Mouse (Mus musculus): ENCODE data around the gene Gm10447.
A peak's percentile ranks its signal among the peaks of the same experiment; 100 is the strongest.

The Gm10447 gene

GRCm38 (mm10) chr11:53478383-53479170 lies 21.7 kb upstream of the Gm10447 start:
- no peak for DNase-seq (ENCODE audit: low spot score in 2 of 2)

GRCm38 (mm10) chr11:53477833-53478232 lies 20.9 kb upstream of the Gm10447 start:
- DNase-seq (ENCODE audit: low spot score in 2 of 2) = no peak

GRCm38 (mm10) chr11:53475620-53476019 lies 18.7 kb upstream of the Gm10447 start:
- DNase-seq (ENCODE audit: low spot score in 2 of 2) = no peak

- DNase-seq (ENCODE audit: low spot score in 2 of 2) = no peak
These were observed 15.8 kb upstream of the Gm10447 start for GRCm38 (mm10) chr11:53472709-53473108.

GRCm38 (mm10) chr11:53469968-53470695 lies 13.2 kb upstream of the Gm10447 start, which contains the start of gene Gm9837:
Gene Gm9837, minus strand, starts transcription at chr11:53470479.
- DNase-seq (ENCODE audit: low spot score in 2 of 2) = peak; percentile 76 to 93

- DNase-seq (ENCODE audit: low spot score in 2 of 2) = no peak
These were observed 12.5 kb upstream of the Gm10447 start for GRCm38 (mm10) chr11:53469294-53469967.

GRCm38 (mm10) chr11:53466231-53466971 lies 9.5 kb upstream of the Gm10447 start:
- peak; percentile 65 to 86 for DNase-seq (ENCODE audit: low spot score in 2 of 2)

- DNase-seq (ENCODE audit: low spot score in 2 of 2) = no peak
These were observed 6.9 kb upstream of the Gm10447 start for GRCm38 (mm10) chr11:53463551-53464424.

- no peak for DNase-seq (ENCODE audit: low spot score in 2 of 2)
These were observed 4.8 kb upstream of the Gm10447 start for GRCm38 (mm10) chr11:53461727-53462126.

GRCm38 (mm10) chr11:53460192-53460591 lies 3.3 kb upstream of the Gm10447 start:
- no peak for DNase-seq (ENCODE audit: low spot score in 2 of 2)

GRCm38 (mm10) chr11:53458996-53459395 lies 2.1 kb upstream of the Gm10447 start:
- no peak for DNase-seq (ENCODE audit: low spot score in 2 of 2)

GRCm38 (mm10) chr11:53457372-53457954 lies 553 bp upstream of the Gm10447 start:
- peak in 1 of 2 experiments; percentile 22 for DNase-seq (ENCODE audit: low spot score in 2 of 2)

GRCm38 (mm10) chr11:53453031-53453430 lies 3.9 kb downstream of the Gm10447 start:
- no peak for DNase-seq (ENCODE audit: low spot score in 2 of 2)

- no peak for DNase-seq (ENCODE audit: low spot score in 2 of 2)
These were observed 4.5 kb downstream of the Gm10447 start for GRCm38 (mm10) chr11:53452396-53452795.

GRCm38 (mm10) chr11:53451361-53451760 lies 5.5 kb downstream of the Gm10447 start:
- no peak for DNase-seq (ENCODE audit: low spot score in 2 of 2)

GRCm38 (mm10) chr11:53450070-53450705 lies 6.7 kb downstream of the Gm10447 start:
- DNase-seq (ENCODE audit: low spot score in 2 of 2) = no peak

- DNase-seq (ENCODE audit: low spot score in 2 of 2) = no peak
These were observed 8.4 kb downstream of the Gm10447 start for GRCm38 (mm10) chr11:53448529-53448928.

- no peak for DNase-seq (ENCODE audit: low spot score in 2 of 2)
These were observed 8.9 kb downstream of the Gm10447 start for GRCm38 (mm10) chr11:53447996-53448395.

GRCm38 (mm10) chr11:53446183-53446582 lies 10.7 kb downstream of the Gm10447 start:
- no peak for DNase-seq (ENCODE audit: low spot score in 2 of 2)

- DNase-seq (ENCODE audit: low spot score in 2 of 2) = no peak
These were observed 11.3 kb downstream of the Gm10447 start for GRCm38 (mm10) chr11:53445562-53445961.

Measured in urinary bladder, postnatal 4 days (tissue).